Mouse (Mus musculus): Measurements from ENCODE around the gene Hspb1.

GRCm38 (mm10) chr5:135933900-135934441, 46.3 kb downstream of the Hspb1 start:
- TF ChIP-seq POLR2A (IDR thresholded peaks at IDR 0.05; ENCODE audit: control insufficient read depth, low read depth, low read length) (no peak), CTCF (IDR thresholded peaks at IDR 0.05; ENCODE audit: control insufficient read depth, insufficient read depth, insufficient replicate concordance, low read depth, low read length) (no peak)

All from testis, adult 2 months (tissue).